Mouse (Mus musculus) ovary, postnatal 36 days (tissue): ENCODE data around the gene Tdgf1.

Experiments used
- DNase-seq: peaks from one replicate; pipeline ENCODE4 v3.0.0; 2022; ENCODE audit warnings: low spot score, mixed read lengths

Gene Tdgf1

GRCm38 (mm10) chr9:110945926-110946325, at the start of gene Tdgf1:
TSS of gene Tdgf1 (minus strand) at chr9:110946158.
- no peak for DNase-seq

DNA sequence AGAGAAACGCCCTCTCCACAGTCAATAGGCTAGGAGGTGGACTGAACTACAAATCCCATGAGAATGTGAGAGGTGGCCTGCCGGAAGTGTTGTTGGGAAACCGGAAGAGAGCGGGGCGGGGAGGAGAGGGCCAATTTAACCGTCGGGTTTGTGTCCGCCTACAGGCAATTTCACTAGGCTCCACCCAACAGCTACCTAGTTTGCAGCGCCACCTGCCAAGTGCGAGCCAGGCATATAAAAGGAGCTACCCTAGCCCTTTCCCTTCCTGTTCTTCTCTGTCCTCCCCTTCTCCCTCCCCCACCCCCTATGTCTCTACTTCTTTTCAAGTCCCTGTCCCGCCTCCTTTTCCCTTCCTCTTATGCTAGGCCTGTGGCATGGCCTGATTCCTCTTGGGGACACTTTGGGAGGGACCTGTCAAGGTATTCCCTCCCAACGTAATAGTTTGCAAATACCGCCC, 48.8 kb upstream of the Tdgf1 start:
- peak; percentile 73 for DNase-seq

DNA sequence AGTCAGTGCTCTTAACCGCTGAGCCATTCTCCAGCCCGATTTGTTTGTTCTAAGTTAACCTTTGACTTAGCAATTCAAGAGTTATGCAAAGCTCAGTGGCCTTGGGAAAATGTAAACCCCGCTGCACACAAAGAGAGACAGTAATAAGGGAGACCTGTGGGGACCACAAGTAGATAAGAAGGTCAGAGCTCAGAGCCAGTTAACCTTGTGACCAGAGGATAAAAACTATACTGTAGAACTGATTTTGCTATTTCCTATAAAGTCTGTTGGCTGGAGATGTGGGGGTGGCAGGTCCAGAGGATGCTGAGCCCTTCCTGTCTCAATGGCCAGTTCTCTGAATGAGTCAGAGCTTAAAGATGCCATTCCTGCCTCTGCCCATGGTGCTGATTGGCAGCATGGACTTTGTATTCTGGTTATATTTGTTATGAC, 47.3 kb upstream of the Tdgf1 start:
- no peak for DNase-seq

DNA sequence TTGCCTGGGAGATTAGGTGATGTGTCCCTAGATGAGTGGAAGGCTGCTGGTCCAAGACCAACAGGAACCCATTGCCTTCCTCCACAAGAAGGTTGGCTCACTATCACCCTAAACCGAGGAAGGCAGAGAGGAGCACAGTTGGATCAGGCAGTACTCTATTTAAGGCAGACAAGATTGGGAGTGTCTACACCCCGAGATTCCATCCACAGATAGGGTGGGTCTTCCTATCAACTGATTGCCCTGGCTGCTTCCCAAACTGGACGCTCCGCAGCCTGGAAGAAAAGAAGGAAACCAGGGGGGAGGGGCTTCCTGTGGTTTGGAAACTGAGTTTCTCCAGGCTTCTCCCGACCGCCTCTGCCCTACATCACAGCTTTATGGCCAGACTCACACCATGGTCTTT, 44.2 kb upstream of the Tdgf1 start, which contains the start of gene Rtp3:
TSS of gene Rtp3 (minus strand) at position 380 of the 400 bp plus-strand sequence.
- no peak for DNase-seq

GRCm38 (mm10) chr9:110989543-110989942, 43.6 kb upstream of the Tdgf1 start:
- DNase-seq = no peak

GRCm38 (mm10) chr9:110989141-110989540, 43.2 kb upstream of the Tdgf1 start:
- no peak for DNase-seq

DNA sequence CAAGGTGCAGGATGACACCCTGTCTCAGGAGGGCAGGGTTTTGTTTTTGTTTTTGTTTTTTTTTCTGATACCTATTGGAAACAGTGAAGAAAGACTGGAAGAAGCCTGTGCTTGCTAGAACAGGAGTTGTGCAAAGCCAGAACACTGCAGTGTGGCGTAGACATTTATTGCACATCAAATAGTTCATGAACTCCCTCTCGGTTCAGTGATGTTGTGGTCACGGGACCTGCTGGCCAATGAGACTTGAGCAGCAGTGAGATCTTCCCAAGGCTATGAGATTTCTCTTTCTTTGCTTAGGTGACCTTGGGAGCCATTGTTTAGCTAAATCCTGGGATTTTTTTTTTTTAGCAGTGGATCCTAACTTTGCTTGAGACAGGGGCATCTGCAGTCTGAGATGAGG, 42.1 kb upstream of the Tdgf1 start:
- DNase-seq = no peak

DNA sequence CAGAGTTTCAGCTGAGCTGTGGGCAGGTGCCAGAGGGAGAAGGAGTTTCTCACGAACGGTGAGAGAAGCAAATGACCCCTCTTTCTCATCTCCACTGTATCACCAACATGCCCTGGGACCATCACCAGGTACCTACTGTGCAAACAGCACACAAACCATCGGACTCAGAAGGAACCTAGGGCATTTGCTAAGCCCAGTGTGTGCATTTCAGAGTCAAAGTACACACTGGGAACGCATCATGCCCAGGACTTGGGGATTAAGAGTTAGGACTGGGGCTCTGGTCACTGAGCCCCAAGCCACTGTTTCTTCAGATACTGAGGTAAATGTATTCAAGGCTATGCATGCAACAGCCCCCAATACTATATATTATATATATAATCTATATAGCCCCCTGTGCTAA, 41.4 kb upstream of the Tdgf1 start:
- DNase-seq = no peak

GRCm38 (mm10) chr9:110985951-110986350, 40.0 kb upstream of the Tdgf1 start:
- DNase-seq = no peak

GRCm38 (mm10) chr9:110985541-110985940, 39.6 kb upstream of the Tdgf1 start:
- no peak for DNase-seq

GRCm38 (mm10) chr9:110984096-110984495, 38.1 kb upstream of the Tdgf1 start:
- no peak for DNase-seq

DNA sequence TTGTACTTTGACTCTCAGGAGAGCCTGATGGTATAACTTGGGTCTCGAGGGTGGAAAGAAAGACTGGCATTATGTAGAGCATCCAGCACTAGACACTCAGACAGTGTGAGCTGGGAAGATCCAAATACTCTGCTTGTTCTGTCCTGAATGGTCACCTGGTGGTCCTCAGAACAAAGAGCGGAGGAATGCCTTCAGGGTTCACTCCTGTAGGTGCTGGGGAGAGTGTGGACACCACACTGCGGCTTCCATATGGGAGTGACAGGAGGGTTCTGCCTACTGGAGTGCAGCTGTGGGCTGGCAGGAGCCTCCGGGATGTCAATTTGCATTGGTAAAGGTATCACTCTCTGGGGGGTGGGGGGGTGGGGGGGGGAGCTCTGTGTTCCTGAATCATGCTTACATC, 36.4 kb upstream of the Tdgf1 start:
- no peak for DNase-seq

- no peak for DNase-seq
These were observed 33.5 kb upstream of the Tdgf1 start for GRCm38 (mm10) chr9:110979411-110979810.

GRCm38 (mm10) chr9:110965910-110966231, 19.9 kb upstream of the Tdgf1 start:
- no peak for DNase-seq

GRCm38 (mm10) chr9:110965062-110965909, 19.3 kb upstream of the Tdgf1 start:
- DNase-seq = no peak

DNA sequence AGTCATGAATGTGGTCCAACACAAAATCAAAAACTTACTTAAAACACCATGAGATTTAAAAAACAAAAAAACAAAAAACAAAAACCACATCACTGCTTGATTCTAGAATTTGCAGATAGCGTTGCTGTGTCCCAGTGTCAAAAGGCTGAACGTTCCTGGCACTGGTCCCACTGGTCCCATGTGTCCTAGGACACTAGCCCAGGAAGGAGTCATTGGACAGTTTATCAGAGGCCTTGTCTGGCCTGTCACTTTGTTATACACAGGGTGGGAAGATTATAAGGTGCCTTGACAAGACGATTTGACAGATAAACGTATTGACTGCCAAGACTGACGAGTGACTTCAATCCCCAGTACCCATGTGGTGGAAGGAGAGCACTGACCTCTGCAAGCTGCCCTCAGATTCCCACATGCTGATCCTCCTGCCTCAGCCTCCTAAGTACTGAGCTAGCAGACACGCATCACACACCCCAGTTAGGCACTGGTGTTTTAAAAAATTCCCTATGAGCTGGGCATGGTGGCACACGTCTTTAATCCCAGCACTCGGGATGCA, 17.7 kb upstream of the Tdgf1 start:
- DNase-seq = no peak

- DNase-seq = no peak
These were observed 15.4 kb upstream of the Tdgf1 start for GRCm38 (mm10) chr9:110961386-110961785.

GRCm38 (mm10) chr9:110960230-110961149, 14.5 kb upstream of the Tdgf1 start:
- DNase-seq = no peak

GRCm38 (mm10) chr9:110959669-110960068, 13.7 kb upstream of the Tdgf1 start:
- DNase-seq = no peak

- no peak for DNase-seq
These were observed 10.0 kb upstream of the Tdgf1 start for GRCm38 (mm10) chr9:110955962-110956361.

- DNase-seq = no peak
These were observed 8.9 kb upstream of the Tdgf1 start for GRCm38 (mm10) chr9:110954681-110955445.
